Mouse (Mus musculus): ENCODE data around the gene Gp1bb.

Gene Gp1bb

DNA sequence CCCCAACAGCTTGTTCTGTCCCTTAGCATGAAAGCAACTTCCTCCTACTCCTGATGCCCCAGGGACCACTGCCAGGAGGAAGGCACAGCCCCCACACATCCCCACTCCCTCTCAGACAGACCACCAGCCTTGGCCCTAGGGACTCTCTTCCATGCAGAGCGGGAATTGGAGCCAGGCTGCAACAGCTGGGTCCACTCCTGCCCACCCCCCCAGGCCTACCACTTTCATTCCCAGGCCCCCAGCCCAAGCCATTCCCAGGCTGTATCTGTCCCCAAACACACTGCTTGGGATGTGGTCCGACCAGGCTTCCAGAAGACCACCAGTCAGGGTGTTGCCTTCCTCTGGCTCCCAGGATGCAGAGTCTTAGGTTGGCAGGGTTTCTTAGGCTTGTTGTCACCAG, 13.1 kb downstream of the Gp1bb start:
- in situ Hi-C loops (cut with MboI, MseI): no loop called here

DNA sequence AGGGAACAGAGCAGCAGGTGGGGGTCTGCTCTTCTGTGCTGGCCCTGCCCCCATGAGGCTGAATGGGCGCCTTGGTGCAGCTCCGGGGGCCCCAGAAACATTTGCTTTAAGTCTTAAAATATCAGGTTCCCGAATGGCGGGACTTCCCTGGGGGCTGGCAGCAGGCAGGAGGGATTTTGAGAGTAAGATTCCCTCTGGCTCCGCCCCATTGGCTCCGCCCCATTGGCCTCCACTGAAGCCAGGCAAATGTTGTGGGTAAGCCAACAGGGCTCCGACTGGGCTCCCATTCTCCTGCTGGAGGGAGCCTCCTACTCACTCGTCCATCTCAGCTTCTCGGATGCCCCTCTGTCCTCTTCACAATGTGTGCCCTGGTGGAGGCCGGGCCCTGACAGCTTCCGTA, 14.0 kb downstream of the Gp1bb start:
- in situ Hi-C loops (cut with MboI, MseI): no loop called here

DNA sequence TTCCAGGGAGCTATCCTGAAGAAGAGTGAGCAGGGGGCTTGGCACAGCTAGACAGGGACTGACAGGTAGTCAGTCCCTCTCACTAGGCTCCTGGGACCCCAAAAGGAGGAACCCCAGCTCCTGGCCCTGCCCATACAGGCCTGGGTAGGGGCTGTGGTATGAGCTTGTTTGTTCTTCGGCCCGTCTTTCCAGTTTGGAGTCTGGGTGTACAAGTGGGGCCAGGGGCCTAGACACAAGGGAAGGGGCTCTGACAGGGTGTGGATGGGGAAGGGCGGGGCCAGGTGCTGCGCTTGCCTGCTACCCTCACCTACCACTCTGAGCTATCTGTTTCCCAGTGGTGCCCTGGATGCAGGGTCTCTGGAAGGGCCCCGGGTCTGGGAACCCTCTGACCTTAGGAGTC, 16.5 kb downstream of the Gp1bb start:
- in situ Hi-C loops (cut with MboI, MseI): no loop called here

DNA sequence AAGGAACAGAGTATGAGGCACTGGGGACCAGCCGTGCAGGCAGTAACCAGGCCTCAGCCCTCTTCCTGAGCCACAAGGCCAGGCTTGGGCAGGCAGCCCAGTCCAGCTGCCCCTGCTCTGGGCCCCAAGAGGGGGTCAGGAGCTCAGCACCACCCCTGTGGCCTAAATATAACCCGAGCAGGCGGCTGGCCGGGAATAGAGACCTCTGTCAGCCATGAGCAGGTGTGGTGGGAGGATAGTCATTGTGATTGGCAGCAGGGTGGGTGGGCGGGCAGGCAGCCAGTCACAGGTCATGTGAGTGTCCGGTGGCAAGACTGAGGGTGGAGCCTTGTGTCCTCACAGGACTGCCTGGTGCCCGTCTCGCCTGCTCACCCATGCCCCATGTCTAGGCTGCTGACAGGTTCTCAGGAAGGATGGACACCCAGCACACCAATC, 17.9 kb downstream of the Gp1bb start:
- in situ Hi-C loops (cut with MboI, MseI): no loop called here

DNA sequence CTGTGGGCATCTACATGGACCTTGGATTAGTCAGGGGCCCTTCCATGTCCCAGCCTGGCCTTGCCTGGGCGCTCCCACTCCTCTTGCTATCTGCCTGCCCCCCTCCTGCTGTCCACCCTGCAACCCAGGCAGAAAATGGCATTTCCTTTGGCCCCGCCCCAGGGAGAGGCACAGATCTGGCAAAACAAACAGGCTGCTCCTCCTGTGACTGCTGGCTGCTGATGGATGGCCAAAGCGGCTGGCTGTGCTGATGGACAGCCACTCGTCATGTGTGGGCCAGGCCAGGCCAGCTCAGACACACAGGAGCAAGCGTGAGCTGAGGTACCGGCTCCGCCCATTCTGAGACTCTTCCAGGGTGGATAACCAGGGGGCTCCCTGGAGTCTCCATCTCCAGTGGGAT, 20.8 kb downstream of the Gp1bb start:
- in situ Hi-C loops (cut with MboI, MseI): no loop called here

DNA sequence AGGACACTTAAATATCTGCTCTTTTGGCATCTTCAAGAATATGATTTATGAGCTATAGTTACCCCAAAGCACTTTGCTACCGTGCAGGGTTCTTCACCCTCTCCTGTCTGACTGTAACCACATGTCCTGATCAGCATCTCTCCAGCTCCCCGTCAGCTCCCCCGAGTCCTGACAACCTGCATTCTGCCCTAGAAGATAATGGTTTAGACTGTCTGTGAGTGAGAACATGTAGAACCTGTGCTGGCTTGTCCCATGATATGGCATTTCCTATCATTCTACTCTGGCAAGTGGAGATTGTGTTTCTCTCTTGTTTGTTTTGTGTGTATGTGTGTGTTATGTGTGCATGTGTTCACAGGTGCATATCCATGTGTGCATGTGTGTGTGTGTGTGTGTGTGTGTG, 24.2 kb downstream of the Gp1bb start:
- in situ Hi-C loops (cut with MboI, MseI): no loop called here

DNA sequence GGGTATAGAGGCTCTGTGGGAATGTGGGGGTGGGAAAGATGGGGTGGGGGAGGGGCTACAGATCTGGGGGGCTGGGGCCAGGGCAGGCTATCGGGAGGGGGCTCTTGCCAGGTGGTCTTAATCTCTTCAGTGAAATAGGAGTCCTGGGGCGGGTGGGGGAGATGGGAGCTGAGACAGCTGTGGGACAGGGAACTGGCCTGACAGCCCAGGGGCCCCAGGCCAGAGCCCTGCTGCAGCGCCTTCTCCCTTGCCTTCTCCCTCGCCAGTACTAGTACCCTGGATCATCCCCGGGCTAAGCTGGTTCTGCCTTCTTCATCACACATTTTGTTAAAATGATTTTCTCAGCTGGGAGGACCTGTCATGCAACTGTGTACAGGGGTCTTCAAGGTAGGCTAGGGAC, 25.9 kb downstream of the Gp1bb start:
- in situ Hi-C loops (cut with MboI, MseI): no loop called here

DNA sequence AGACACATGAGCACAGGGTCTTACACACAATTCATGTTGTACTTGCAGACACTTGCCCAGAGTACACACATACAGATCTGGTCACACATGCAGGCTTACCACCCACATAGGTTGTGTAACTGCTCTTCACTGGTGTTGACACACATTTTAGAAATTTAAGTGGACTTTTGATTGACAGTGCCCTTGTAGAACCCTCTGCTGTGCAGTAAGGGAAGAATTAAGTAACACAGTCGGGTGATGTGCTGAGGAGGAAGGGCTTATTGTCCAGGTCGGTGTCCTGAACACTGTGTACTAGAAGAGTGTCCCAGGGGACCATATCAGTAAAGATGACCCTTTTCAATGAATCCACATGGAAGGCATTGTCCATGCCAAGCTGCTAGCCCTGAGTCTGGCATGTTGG, 28.3 kb downstream of the Gp1bb start:
- in situ Hi-C loops (cut with MboI, MseI): no loop called here

DNA sequence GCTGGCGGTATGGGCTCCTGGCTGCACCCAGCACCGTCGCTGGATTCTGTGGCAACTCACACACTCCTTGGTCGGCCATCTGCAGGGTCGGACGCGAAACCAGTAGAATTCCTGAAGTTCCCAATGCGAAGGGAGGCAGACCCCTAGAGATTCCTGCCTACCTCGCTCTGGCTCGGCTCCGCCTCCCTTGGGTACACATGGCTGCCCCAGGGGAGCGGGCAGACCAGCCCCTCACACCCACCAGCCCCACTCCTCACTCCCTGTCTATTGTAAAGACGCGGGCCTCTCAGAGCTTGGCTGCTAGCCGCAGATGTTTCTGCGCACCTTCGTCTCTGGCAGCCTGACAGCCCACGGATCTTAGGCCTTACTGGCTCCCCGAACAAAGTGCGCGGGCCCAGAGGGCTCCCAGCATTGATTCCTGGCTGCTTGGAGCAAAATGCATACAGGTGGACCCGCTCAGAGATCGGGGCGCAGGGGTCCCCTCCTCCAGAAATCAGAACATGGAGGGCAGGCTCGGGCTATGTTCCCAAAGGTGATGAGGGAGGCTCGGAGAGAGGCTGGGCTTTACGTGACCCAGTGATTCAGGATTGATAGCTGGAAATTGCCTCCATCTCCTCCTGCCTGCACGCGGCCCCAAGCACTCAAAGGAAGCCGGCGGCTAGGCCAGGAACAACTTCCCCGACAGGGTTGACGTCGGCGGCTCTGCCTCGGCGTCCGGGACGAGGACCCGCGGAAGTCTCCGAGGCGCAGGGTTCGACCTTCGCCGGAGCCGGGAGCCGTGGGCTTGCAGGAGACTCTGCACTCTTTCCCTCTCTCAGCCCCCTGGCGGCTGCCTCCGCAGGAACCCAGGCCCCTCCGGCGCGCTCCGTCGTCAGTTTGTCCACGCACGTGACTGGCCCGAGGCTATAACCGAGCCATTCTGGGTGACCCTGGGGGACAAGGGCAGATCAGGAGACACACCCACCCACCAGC, 30.9 kb downstream of the Gp1bb start:
- in situ Hi-C loops (cut with MboI, MseI): no loop called here

DNA sequence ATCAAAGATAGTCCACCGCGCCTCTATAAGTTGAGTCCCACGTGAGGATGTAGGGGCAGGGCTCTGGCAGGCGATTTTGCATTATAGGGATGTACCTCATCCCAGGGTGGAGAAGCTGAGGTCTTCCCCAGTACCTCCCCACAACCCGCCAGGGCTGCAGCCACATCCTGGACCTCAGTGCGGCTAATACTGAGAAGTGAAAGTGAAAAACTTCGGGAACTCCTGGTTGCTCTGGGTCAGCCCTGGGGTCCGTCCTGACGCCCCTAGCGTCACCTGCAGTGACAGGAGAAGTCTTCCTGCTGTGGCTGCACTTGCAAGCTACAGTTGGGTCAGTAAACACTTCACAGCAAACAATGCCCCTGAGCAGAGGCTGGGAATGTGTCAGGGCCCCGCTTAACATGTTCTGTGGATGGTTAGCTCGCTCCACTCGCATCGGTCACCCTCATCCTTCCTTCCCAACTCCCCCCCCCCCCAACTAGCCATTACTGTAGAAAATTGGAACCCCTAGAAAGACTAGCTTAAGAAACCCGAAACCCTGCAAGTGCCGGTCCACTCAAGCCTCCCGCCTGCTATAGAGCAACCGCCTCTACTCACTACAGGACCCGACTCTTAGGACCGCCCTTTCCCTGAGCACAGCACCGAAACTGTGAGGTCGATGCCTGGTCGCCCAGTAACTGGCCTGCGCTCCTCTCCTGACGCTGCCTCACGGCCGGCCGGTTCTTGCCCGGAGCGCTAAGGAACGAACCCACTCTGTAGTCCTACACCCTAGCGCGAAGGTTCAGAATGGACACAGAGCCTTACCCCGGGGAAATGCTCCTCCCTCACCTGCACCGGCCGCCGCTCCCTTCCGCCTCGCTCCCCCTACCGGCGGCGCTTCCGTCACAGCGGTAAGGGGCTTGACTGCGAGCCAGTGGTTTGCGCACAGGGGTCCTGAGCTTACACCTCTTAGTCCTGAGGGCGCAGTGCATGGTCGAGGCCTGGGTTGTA, 32.1 kb downstream of the Gp1bb start, which contains the start of gene Tbx1:
Tbx1 (minus strand) TSS at position 868 of the 987 bp plus-strand sequence.
- in situ Hi-C loops (cut with MboI, MseI): no loop called here

DNA sequence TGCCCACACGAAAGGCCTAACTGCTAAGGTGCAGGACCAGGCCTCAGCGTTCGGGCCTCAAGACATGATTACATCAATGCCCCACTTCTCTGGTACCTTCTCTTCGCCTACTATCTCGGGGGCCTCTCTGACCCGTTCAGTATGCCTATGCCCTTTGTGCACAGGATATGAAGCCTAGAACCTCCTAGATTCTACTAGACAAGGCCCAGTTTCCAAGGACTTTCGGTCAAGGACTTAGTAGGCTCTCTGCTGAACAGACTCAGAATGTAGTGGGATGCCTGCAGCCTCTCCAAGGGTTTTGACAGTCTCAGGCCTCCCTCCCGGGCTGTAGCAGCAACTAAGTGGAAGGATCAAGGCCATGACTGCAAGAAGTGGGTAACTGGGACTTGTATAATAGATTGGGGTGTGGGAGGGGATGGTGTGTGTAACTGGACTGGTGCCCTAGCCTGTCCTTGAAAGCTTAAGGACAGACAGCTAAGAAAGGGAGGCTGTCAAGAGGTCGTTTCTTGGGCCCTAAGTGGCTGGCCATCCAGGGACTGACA, 33.1 kb downstream of the Gp1bb start:
- in situ Hi-C loops (cut with MboI, MseI): no loop called here

DNA sequence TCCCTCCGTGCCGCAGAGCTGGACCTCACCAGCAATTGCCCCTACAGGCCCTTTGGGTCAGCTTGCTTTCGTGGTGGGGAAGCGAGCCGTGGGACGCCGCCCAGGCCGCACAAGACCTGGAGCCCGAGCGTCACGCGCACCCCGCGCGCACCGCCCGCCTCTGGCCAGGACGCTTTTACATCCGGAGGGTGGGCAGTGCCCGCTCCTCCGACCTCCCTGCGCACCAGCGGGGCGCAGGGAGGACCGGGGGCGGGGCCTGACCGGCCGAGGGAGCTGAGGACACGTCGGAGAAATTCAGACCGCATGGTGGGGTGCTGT, 33.5 kb downstream of the Gp1bb start:
- in situ Hi-C loops (cut with MboI, MseI): no loop called here

DNA sequence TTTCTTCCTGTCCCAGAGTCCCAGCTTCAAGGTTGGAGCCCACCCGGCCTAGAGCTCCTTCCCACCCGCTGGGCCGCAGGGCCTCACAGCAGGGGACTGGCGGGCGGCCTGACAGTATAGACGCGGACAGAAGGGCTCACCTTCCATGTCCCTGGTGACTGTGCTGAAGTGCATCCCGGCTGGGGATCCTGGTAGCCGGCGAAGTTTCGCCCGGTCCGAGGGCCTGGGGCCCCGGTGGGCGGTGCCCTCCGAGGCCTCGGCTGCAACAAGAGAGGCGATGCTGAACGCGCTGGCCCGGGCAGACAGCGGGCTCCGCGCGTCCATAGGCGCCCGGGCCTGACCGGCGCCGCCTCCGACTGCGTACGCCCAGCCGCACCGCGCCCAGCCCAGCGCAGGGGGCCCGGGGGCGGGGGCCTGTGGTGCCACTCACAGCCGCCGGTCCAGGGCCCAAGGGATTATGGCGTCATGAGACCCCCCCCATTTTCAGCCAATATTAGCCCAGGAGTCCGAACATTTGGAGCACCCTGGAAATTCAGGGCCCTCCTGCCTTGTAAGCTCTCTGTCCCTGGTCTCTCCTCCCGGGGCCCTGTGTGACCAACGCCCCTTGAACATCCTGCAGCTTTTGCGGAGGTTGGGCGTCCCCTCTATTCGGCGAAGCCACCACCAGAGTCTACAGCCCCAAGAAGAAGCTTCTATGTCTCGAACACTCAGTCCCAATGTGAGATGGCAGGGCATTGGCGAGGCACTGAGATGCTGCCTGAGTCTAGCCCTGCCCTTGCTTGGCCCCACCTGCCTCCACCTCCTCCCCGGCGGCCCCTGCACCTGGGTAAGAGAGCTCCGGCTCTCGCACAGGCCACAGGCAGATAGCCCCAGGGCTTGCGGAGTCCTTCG, 34.1 kb downstream of the Gp1bb start:
- in situ Hi-C loops (cut with MboI, MseI): no loop called here

DNA sequence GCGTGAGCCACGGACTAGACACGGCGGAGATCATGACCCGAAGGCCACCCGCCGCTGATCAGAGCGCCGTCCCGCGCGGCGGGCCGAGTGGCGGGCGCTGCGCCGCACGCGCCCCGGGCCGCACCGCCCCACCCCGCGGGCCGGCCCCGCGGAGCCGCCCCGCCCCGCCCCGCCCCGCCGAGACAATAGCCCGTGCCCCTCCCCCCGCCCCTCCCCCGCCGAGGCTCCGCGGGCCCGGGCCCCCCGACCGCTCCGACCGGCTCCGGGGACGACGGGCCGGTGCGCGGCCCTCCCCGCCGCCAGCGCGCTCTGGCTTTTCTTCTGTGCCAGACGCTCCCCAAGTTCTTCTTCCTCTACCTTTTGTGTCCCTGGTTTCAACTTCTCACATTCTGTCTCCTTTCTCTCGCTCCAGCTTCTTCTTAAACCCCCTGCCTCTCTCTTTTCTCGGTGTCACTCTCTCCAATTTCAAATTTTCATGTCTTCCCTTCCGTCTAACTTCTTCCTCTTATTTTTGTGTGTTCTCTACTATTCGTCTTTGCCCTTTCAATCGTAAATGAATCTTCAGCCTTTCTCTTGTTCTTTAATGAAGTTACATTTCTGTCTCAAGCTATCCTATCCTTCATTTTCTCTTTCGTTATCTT, 35.2 kb downstream of the Gp1bb start:
- in situ Hi-C loops (cut with MboI, MseI): no loop called here

DNA sequence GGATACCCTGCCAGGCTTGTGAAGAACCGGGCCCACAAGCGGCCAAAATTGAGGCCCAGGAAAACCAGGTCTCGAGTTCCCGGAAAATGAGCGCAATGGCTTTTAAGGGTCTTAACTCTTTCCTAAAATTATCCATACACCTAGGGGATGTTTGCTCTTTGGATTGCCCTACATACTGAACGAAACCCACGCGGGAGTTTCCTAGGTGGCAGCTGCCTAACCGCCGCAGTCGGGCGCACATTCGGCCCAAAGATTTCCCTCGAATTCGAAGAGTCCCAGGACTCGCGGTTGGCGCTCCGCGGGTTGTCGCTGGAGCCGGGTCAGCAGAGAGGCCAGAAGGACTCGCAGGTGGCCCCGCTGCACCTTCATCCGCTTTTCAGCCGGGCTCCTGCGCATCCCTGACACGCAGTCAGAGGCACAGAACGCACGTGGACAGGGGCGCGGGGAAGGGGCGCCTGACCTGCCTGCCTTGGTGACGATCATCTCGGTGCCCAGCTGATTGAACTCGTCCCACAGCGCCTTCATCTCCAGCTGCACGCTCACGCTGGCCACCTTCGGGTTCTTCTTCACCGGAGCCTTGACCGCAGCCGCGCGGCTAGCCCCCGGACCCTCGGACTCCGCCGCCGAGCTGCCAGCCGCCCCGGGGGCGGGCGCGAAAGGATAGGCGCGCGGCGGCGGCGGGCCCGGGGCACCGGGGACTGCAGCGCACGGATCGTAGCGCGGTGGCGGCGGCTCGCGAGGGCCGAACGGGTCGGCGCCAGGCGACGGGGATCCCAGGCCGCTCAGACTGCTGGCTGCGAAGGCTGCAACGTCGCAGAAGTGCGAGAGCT, 35.9 kb downstream of the Gp1bb start:
- in situ Hi-C loops (cut with MboI, MseI): no loop called here

DNA sequence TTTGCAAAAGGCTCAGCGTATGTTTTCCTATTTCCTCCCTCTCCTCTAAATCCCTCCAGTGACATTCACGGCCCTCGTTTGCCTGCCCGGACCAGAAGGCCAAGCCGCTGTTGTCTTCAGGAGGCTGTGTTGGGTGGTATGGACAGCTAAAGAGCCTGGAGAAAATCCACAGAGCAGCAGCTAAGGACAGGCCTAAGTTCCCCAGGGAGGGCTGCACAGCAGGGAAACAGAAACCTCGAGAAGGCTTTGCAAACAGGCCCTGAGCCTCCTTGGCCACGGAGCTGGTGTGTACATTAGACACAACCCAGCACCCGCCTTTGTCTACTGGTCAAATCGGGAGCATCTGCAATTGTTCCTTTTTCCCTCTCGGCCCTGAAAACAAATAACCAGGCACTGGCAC, 36.5 kb downstream of the Gp1bb start:
- in situ Hi-C loops (cut with MboI, MseI): no loop called here

DNA sequence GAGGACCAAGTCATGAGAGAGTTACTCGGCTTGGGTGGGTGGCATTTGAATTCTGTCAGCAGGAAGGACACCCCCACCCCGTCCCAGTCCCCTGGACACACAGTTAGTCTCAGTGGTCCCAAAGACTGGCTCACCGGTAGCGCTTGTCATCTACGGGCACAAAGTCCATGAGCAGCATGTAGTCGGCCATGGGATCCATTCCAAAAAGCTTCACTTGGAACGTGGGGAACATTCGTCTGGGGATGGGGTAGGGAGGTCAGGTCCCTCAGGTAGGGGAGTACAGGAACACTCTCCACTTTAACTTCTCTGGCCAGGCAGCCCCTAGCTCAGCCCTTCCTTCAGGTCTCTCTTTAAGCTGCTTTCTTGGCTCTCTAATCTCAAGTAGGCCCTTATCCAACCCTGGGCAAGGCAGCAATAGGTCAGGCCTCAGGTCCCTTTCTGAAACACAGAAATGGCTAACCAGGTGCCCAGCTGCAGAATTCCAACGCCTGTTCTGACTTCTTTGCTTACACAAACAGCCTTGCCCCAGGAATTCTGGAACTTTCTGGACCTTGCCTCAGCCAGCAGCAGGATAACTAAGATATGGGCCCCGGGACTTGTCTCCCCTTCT, 37.2 kb downstream of the Gp1bb start:
- in situ Hi-C loops (cut with MboI, MseI): no loop called here

DNA sequence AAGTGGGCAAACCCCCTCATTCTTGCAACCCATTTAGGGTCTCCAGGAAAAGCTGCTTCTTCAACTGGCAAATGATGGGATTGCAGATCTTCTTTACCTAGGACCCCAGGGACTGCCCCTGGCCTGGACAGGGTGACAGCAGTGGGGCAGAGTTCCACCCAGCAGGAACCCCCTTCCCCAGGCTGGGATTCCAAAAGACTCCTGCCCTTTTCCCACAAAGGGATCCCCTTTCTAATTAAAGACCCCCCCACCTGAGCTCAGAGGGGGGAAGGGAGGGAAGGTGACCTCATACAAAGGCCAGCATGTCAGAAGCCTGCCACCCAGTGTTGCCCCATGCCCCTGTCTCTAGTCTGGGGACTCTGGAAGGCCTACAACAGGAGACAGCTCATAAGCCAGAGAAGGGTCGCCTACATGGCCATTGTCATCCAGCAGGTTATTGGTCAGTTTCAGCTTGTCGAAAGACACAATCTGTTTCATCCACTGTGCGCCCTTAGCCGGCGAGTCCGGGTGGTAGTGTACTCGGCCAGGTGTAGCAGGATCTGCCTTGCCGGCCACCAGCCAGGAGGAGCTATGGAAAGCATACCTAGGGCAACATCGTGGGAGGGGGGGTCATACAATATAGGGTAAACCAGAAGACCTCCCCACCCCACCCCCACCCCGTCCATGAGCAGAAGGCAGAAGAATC, 38.4 kb downstream of the Gp1bb start:
- in situ Hi-C loops (cut with MboI, MseI): no loop called here

DNA sequence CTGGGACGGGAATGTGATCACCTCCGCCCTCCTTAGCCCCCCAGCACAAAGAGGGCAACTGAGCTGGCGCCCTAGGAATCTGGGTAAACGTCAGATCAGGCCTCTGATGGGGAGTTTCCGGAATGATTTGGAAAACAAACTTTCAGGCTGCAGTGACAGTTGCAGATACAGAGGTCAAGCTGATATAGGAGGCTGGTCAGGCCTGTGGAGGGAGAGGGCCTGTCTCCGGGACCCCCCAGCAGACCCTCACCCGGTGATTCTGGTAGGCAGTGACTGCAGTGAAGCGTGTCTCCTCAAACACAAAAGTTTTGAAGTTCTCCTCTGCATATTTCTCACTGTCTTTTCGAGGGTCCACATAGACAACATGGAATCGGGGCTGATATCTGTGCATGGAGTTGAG, 39.0 kb downstream of the Gp1bb start:
- in situ Hi-C loops (cut with MboI, MseI): no loop called here

All from T-helper 17 cell (primary cell).